ENCODE assay signal across 37 mouse cellular contexts in the genomic region with DNA sequence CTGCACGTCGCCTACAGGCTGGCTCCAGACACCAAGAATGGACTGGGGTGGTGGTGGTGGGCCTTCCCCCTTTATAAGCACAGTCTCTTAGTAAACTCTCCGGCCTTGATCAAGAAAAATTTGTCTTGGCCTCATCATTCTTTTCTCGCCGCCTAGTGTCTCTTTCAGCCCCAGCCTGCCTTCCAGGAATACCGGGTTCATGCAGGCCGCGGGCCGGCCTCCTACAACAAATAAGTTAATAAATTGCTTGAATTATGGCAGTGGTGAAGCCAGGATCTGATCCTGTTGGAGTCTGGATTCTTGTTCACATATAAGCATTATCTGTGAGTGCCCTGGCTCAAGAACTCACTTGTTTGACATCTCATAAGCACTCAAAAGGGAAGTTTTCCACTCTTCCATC. TPM values are rescaled to one million over a fixed set of nuclear protein-coding genes. Genes with fewer than 3 reads are reported as not detected.
A peak's percentile ranks its signal among the peaks of the same experiment; 100 is the strongest.
DNase-seq lines count a peak whose midpoint lies in the region; ATAC-seq and TF ChIP-seq lines count a peak whose summit lies in the region.
"Had no signal": no experiment of that assay in that cellular context is flagged by ENCODE, and none has a peak within 500 bp of the region (broad histone marks: within the 10 kb centered on the region; RNA-seq: fewer than 3 reads in every experiment).

No protein-coding gene starts in this region.

- intact Hi-C loops in left cerebral cortex, postnatal 25 days (cut with DNase I): no loop called here

- H3K27ac ChIP-seq in liver, adult 2 months (replicated peaks; ENCODE audit: insufficient read depth, low read depth, low read length): no peak overlapping the region
- H3K27ac ChIP-seq in embryonic facial prominence, embryonic 13.5 days: peak overlapping the region; percentile 97
- H3K27ac ChIP-seq: heart, adult 2 months; hindbrain, embryonic 13.5 days; liver, embryonic 14.5 days; neural tube, embryonic 15.5 days had no signal

- no peak for TF ChIP-seq CTCF in liver, adult 2 months (IDR thresholded peaks at IDR 0.05; ENCODE audit: low read depth, low read length)

- no peak overlapping the region for H3K4me2 ChIP-seq in embryonic facial prominence, embryonic 13.5 days
- H3K4me2 ChIP-seq: heart, embryonic 12.5 days; hindbrain, embryonic 13.5 days; neural tube, embryonic 15.5 days had no signal

- no peak overlapping the region for H3K4me3 ChIP-seq in liver, adult 2 months (ENCODE audit: insufficient read depth, low read depth, low read length)
- no peak overlapping the region for H3K4me3 ChIP-seq in embryonic facial prominence, embryonic 13.5 days
- H3K4me3 ChIP-seq: erythroblast, embryonic 14.5 days; heart, adult 2 months; heart, embryonic 12.5 days; hindbrain, embryonic 13.5 days; neural tube, embryonic 15.5 days had no signal

- no peaks in the 10 kb centered on the region; the same call in 1 of the 2 replicates for H3K79me2 ChIP-seq in liver, adult 2 months (ENCODE audit: control insufficient read depth, insufficient read depth, low read length)

- no peaks in the 10 kb centered on the region for H3K9me3 ChIP-seq in embryonic facial prominence, embryonic 13.5 days
- H3K9me3 ChIP-seq: heart, embryonic 12.5 days; hindbrain, embryonic 13.5 days; neural tube, embryonic 15.5 days had no signal

- no peak for TF ChIP-seq POLR2A in liver, adult 2 months (IDR thresholded peaks at IDR 0.05; ENCODE audit: extremely low read depth, insufficient read depth, low read length)

- no peak for ATAC-seq in embryonic facial prominence, embryonic 13.5 days (ENCODE audit: insufficient number of reproducible peaks, insufficient read depth, low FRiP score, low TSS enrichment, low read depth)
- ATAC-seq: CD4-positive, CD25-positive, alpha-beta regulatory T cell, adult 4 months; forebrain, embryonic 16.5 days; intestine, embryonic 16.5 days had no signal

- peak; percentile 10 for DNase-seq in liver, adult 2 months (ENCODE audit: extremely low read depth, low read depth, low spot score)
- no peak for DNase-seq in liver
- peak; percentile 29 for DNase-seq in kidney, postnatal 10 days
- DNase-seq in layer of hippocampus, adult 9-10 months (ENCODE audit: low spot score): no peak
- no peak for DNase-seq in left cerebral cortex, postnatal 25 days (ENCODE audit: low spot score in 2 of 2)
- DNase-seq in spleen, adult 18-20 months: no peak
- DNase-seq: adrenal gland, postnatal 25 days; cerebellum, adult 11-12 months; cerebellum, postnatal 10 days; heart, adult 2 months; heart, postnatal 4 days; layer of hippocampus, adult 9-11 months; lung, adult 2 months; lung, postnatal 10 days; midbrain, embryonic 14.5 days; right cerebral cortex, postnatal 25 days; thymus, adult 2 months; thymus, postnatal 36 days had no signal

- no peaks in the 10 kb centered on the region for H3K27me3 ChIP-seq in liver, adult 2 months (ENCODE audit: control insufficient read depth, insufficient read depth, low read length)
- H3K27me3 ChIP-seq in embryonic facial prominence, embryonic 13.5 days: no peaks in the 10 kb centered on the region
- H3K27me3 ChIP-seq: heart, embryonic 12.5 days; hindbrain, embryonic 13.5 days; neural tube, embryonic 15.5 days had no signal

- peaks cover 6% of the 10 kb centered on the region for H3K4me1 ChIP-seq in liver, adult 2 months (ENCODE audit: control insufficient read depth, insufficient read depth, low read length)
- peaks cover 93% of the 10 kb centered on the region for H3K4me1 ChIP-seq in embryonic facial prominence, embryonic 13.5 days

- 49% methylated on average over 9 of the region's 9 CpGs for WGBS in liver, adult 2 months
- WGBS in embryonic facial prominence, embryonic 13.5 days: 93% methylated on average over 9 of the region's 9 CpGs

- H3K36me3 ChIP-seq in liver, adult 2 months (ENCODE audit: control insufficient read depth, insufficient read depth, low read length): peaks cover 13% of the 10 kb centered on the region
- peaks cover 21% of the 10 kb centered on the region for H3K36me3 ChIP-seq in embryonic facial prominence, embryonic 13.5 days
- H3K36me3 ChIP-seq: heart, embryonic 12.5 days; hindbrain, embryonic 13.5 days; neural tube, embryonic 15.5 days had no signal

- no peak overlapping the region for H3K9ac ChIP-seq in liver, adult 2 months (ENCODE audit: low read depth, low read length)
- H3K9ac ChIP-seq in embryonic facial prominence, embryonic 13.5 days: no peak overlapping the region
- H3K9ac ChIP-seq: heart, embryonic 12.5 days; hindbrain, embryonic 13.5 days; liver, embryonic 14.5 days; neural tube, embryonic 15.5 days had no signal

RNA-seq across cellular contexts. Expression of gene Ttc23l, which starts 38.4 kb away (rescaled TPM):
- total RNA-seq in liver, adult 2 months (2014; rRNA removed): not detected in 2 replicates
- not detected in 2 replicates for polyA plus RNA-seq in liver, adult 2 months (2012; rRNA removed)
- not detected in 2 replicates for polyA plus RNA-seq in embryonic facial prominence, embryonic 13.5 days (2015; fragmentation: Nextera tagmentation; extraction: Ambion mirVana)
- total RNA-seq in left cerebral cortex, postnatal 25 days (2021): not detected
- total RNA-seq: adrenal gland, postnatal 25 days; common myeloid progenitor, adult 5-6 weeks; gastrocnemius, adult 8-10 months; gastrocnemius, postnatal 4 days; heart, adult 2 months; heart, postnatal 4 days; left cerebral cortex, adult 18-20 months; left cerebral cortex, postnatal 14 days had no signal
- polyA plus RNA-seq: CD4-positive, CD25-positive, alpha-beta regulatory T cell, adult 4 months; erythroblast, embryonic 14.5 days; forebrain, embryonic 11.5 days; forebrain, embryonic 16.5 days; heart, embryonic 12.5 days; heart, postnatal 0 days; hindbrain, embryonic 13.5 days; intestine, embryonic 16.5 days; large intestine, adult 2 months; limb, embryonic 14.5 days; liver, embryonic 14.5 days; lung, adult 2 months; midbrain, embryonic 14.5 days; neural tube, embryonic 15.5 days; stomach, embryonic 16.5 days; thymus, adult 2 months had no signal

Comparison
In these comparisons a context has a peak if more than half of its experiments do, and no peak if none do; other contexts are left out.
1. DNase-seq: peak in liver, adult 2 months (single experiment) and kidney, postnatal 10 days (single experiment); none in liver (single experiment), layer of hippocampus, adult 9-10 months (single experiment), left cerebral cortex, postnatal 25 days (0 of 2) and spleen, adult 18-20 months (0 of 2).